Mouse (Mus musculus) T-helper 17 cell (primary cell): Measurements from ENCODE around the gene Cd101.

Source experiments
- in situ Hi-C, 2 experiments: fragments of 300-600 bp; cut with MboI, MseI; formaldehyde crosslinking; loops; 1 replicate in 1 of 2; 2 replicates in 1 of 2; pipeline ENCODE4 v1.15.1; 2025; ENCODE audit warnings: high pct_unique_total_duplicates in 2 of 2

Gene Cd101

GRCm38 (mm10) chr3:101029339-101029738, at the start of gene Cd101:
Gene Cd101, minus strand, starts transcription at chr3:101029556.
- in situ Hi-C loops: loop anchor here (10.0 kb wide), 2 partner anchors 545 to 1785 kb away; partner anchors contain the start of genes Tbx15 (in 1 of the 2) and Tent5c (in 1 of the 2)

- in situ Hi-C loops: no loop called here
Measured at GRCm38 (mm10) chr3:101078344-101078743, 49.0 kb upstream of the Cd101 start.

GRCm38 (mm10) chr3:101077710-101078100, 48.3 kb upstream of the Cd101 start:
- in situ Hi-C loops: no loop called here

- in situ Hi-C loops: no loop called here
Measured at GRCm38 (mm10) chr3:101076966-101077709, 47.8 kb upstream of the Cd101 start.

- in situ Hi-C loops: no loop called here
Measured at GRCm38 (mm10) chr3:101075866-101076265, 46.5 kb upstream of the Cd101 start.

GRCm38 (mm10) chr3:101073384-101073783, 44.0 kb upstream of the Cd101 start:
- in situ Hi-C loops: loop anchor here in 1 of 2 experiments (25.0 kb wide), 1 partner anchor 911 kb away; the partner anchor contains the start of genes Gdap2 and Wdr3

GRCm38 (mm10) chr3:101072506-101073215, 43.3 kb upstream of the Cd101 start:
- in situ Hi-C loops: loop anchor here in 1 of 2 experiments (25.0 kb wide), 1 partner anchor 910 kb away; the partner anchor contains the start of genes Gdap2 and Wdr3

- in situ Hi-C loops: loop anchor here in 1 of 2 experiments (25.0 kb wide), 1 partner anchor 909 kb away; the partner anchor contains the start of genes Gdap2 and Wdr3
Measured at GRCm38 (mm10) chr3:101071576-101071975, 42.2 kb upstream of the Cd101 start.

- in situ Hi-C loops: loop anchor here in 1 of 2 experiments (25.0 kb wide), 1 partner anchor 909 kb away; the partner anchor contains the start of genes Gdap2 and Wdr3
Measured at GRCm38 (mm10) chr3:101070796-101071235, 41.5 kb upstream of the Cd101 start.

- in situ Hi-C loops: loop anchor here in 1 of 2 experiments (25.0 kb wide), 1 partner anchor 908 kb away; the partner anchor contains the start of genes Gdap2 and Wdr3
Measured at GRCm38 (mm10) chr3:101070230-101070795, 41.0 kb upstream of the Cd101 start.

GRCm38 (mm10) chr3:101068701-101069100, 39.3 kb upstream of the Cd101 start:
- in situ Hi-C loops: loop anchor here in 1 of 2 experiments (25.0 kb wide), 1 partner anchor 906 kb away; the partner anchor contains the start of genes Gdap2 and Wdr3

- in situ Hi-C loops: loop anchor here in 1 of 2 experiments (25.0 kb wide), 1 partner anchor 904 kb away; the partner anchor contains the start of genes Gdap2 and Wdr3
Measured at GRCm38 (mm10) chr3:101066175-101066574, 36.8 kb upstream of the Cd101 start.

GRCm38 (mm10) chr3:101061865-101062585, 32.7 kb upstream of the Cd101 start:
- in situ Hi-C loops: loop anchor here in 1 of 2 experiments (25.0 kb wide), 1 partner anchor 900 kb away; the partner anchor contains the start of genes Gdap2 and Wdr3

- in situ Hi-C loops: loop anchor here in 1 of 2 experiments (25.0 kb wide), 1 partner anchor 897 kb away; the partner anchor contains the start of genes Gdap2 and Wdr3
Measured at GRCm38 (mm10) chr3:101059214-101059613, 29.9 kb upstream of the Cd101 start.

GRCm38 (mm10) chr3:101058203-101058602, 28.8 kb upstream of the Cd101 start:
- in situ Hi-C loops: loop anchor here in 1 of 2 experiments (25.0 kb wide), 1 partner anchor 896 kb away; the partner anchor contains the start of genes Gdap2 and Wdr3

- in situ Hi-C loops: loop anchor here in 1 of 2 experiments (25.0 kb wide), 1 partner anchor 893 kb away; the partner anchor contains the start of genes Gdap2 and Wdr3
Measured at GRCm38 (mm10) chr3:101055216-101055615, 25.9 kb upstream of the Cd101 start.

GRCm38 (mm10) chr3:101051601-101052000, 22.2 kb upstream of the Cd101 start:
- in situ Hi-C loops: loop anchor here in 1 of 2 experiments (25.0 kb wide), 1 partner anchor 889 kb away; the partner anchor contains the start of genes Gdap2 and Wdr3

- in situ Hi-C loops: loop anchor here in 1 of 2 experiments (25.0 kb wide), 1 partner anchor 888 kb away; the partner anchor contains the start of genes Gdap2 and Wdr3
Measured at GRCm38 (mm10) chr3:101049997-101050396, 20.6 kb upstream of the Cd101 start.

- in situ Hi-C loops: no loop called here
Measured at GRCm38 (mm10) chr3:101048781-101049180, 19.4 kb upstream of the Cd101 start.
